ENCODE assay signal across 34 mouse cellular contexts in the genomic region with DNA sequence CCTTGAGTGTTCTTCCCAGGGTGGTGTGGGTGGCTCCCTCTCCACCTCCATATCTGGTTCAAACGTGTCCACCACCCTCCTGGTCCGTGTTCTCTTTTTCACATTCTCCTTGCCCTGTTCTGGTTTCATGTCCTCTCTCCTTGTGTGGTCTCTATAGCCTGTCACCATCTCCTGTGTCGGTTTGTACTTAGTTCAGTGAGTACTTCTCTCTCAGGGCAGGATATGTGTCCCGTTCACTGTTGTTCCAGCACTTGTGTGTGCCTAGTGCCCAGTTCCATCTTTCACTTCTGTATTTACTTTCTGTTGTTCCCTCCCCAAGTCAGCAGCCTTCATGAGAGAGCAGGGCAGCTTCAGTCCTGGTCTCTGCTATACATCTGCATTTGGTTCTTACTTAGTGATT. TPM values are rescaled to one million over a fixed set of nuclear protein-coding genes. Genes with fewer than 3 reads are reported as not detected.
DNase-seq lines count a peak whose midpoint lies in the region; ATAC-seq and TF ChIP-seq lines count a peak whose summit lies in the region.
"Had no signal": no experiment of that assay in that cellular context is flagged by ENCODE, and none has a peak within 500 bp of the region (broad histone marks: within the 10 kb centered on the region; RNA-seq: fewer than 3 reads in every experiment).

No protein-coding gene starts in this region.

- H3K4me2 ChIP-seq in embryonic facial prominence, embryonic 13.5 days = no peak overlapping the region
- H3K4me2 ChIP-seq in intestine, postnatal 0 days (replicated peaks; ENCODE audit: low read depth) = no peak overlapping the region
- H3K4me2 ChIP-seq: heart, embryonic 11.5 days; hindbrain, embryonic 12.5 days; limb, embryonic 12.5 days had no signal

- no peak for TF ChIP-seq CTCF in intestine, postnatal 0 days (IDR thresholded peaks at IDR 0.05; ENCODE audit: low read depth)

- no peak for DNase-seq in embryonic facial prominence, embryonic 10.5 days (ENCODE audit: low spot score)
- DNase-seq in A20 (ENCODE audit: low read depth, low spot score) = peak; percentile 42
- DNase-seq in ovary, postnatal 14 days (ENCODE audit: low spot score) = no peak
- DNase-seq: adrenal gland, postnatal 25 days; cerebellum, adult 11 months; cerebellum, adult 9-11 months; gastrocnemius, postnatal 14 days; heart, adult 11 months; heart, postnatal 36 days; kidney, adult 9 months; kidney, postnatal 10 days; layer of hippocampus, postnatal 36 days; lung, adult 2 months; lung, postnatal 10 days; midbrain, embryonic 14.5 days; retina, postnatal 1 day; right cerebral cortex, postnatal 14 days; thymus, adult 18-20 months; thymus, postnatal 36 days had no signal

- H3K36me3 ChIP-seq in embryonic facial prominence, embryonic 13.5 days = peaks cover 39% of the 10 kb centered on the region
- H3K36me3 ChIP-seq in embryonic facial prominence, embryonic 10.5 days (replicated peaks) = peaks cover 63% of the 10 kb centered on the region
- H3K36me3 ChIP-seq in megakaryocyte, embryonic 14.5 days (replicated peaks; ENCODE audit: low read length) = peaks cover 51% of the 10 kb centered on the region
- peaks cover 37% of the 10 kb centered on the region for H3K36me3 ChIP-seq in intestine, postnatal 0 days (ENCODE audit: control insufficient read depth, insufficient read depth)

- H3K9me3 ChIP-seq in embryonic facial prominence, embryonic 13.5 days = no peaks in the 10 kb centered on the region
- H3K9me3 ChIP-seq in embryonic facial prominence, embryonic 10.5 days = no peaks in the 10 kb centered on the region
- H3K9me3 ChIP-seq in megakaryocyte, embryonic 14.5 days = no peaks in the 10 kb centered on the region
- H3K9me3 ChIP-seq in intestine, postnatal 0 days (ENCODE audit: control insufficient read depth) = no peaks in the 10 kb centered on the region
- H3K9me3 ChIP-seq: hindbrain, embryonic 12.5 days; limb, embryonic 12.5 days had no signal

- no peak overlapping the region for H3K4me3 ChIP-seq in embryonic facial prominence, embryonic 13.5 days
- H3K4me3 ChIP-seq in embryonic facial prominence, embryonic 10.5 days = no peak overlapping the region
- peak overlapping the region; percentile 21 for H3K4me3 ChIP-seq in megakaryocyte, embryonic 14.5 days (replicated peaks)
- no peak overlapping the region for H3K4me3 ChIP-seq in intestine, postnatal 0 days (ENCODE audit: low read depth, low read length)
- H3K4me3 ChIP-seq: hindbrain, embryonic 12.5 days; limb, embryonic 12.5 days had no signal

- peaks cover 20% of the 10 kb centered on the region for H3K4me1 ChIP-seq in embryonic facial prominence, embryonic 13.5 days
- H3K4me1 ChIP-seq in embryonic facial prominence, embryonic 10.5 days = peaks cover 23% of the 10 kb centered on the region
- H3K4me1 ChIP-seq in megakaryocyte, embryonic 14.5 days = peaks cover 37% of the 10 kb centered on the region
- H3K4me1 ChIP-seq in intestine, postnatal 0 days (replicated peaks; ENCODE audit: control insufficient read depth, insufficient read depth, low read length) = peaks cover 3% of the 10 kb centered on the region; the same call in 1 of the 2 replicates

- 0 out of 2 replicates have a peak overlapping the region, but pooled peaks have one; percentile 2 for H3K9ac ChIP-seq in embryonic facial prominence, embryonic 13.5 days
- H3K9ac ChIP-seq in intestine, postnatal 0 days (ENCODE audit: low read depth, low read length) = no peak overlapping the region
- H3K9ac ChIP-seq: hindbrain, embryonic 12.5 days; limb, embryonic 12.5 days had no signal

- H3K27ac ChIP-seq in embryonic facial prominence, embryonic 13.5 days = no peak overlapping the region
- no peak overlapping the region for H3K27ac ChIP-seq in embryonic facial prominence, embryonic 10.5 days (replicated peaks)
- no peak overlapping the region; the same call in 1 of the 2 replicates for H3K27ac ChIP-seq in intestine, postnatal 0 days (ENCODE audit: low read depth, low read length)
- H3K27ac ChIP-seq: hindbrain, embryonic 12.5 days; limb, embryonic 12.5 days; stomach, postnatal 0 days had no signal

- no peak for ATAC-seq in embryonic facial prominence, embryonic 13.5 days (ENCODE audit: insufficient number of reproducible peaks, insufficient read depth, low FRiP score, low TSS enrichment, low read depth)
- ATAC-seq in common myeloid progenitor, adult 5-6 weeks (replicated peaks; ENCODE audit: low read depth, poor library complexity, severe bottlenecking) = peak; percentile 24
- no peak for ATAC-seq in megakaryocyte-erythroid progenitor cell, adult 5-6 weeks (replicated peaks; ENCODE audit: low FRiP score, low TSS enrichment, poor library complexity, severe bottlenecking)
- ATAC-seq in intestine, postnatal 0 days = no peak
- ATAC-seq: forebrain, embryonic 14.5 days; intestine, embryonic 16.5 days had no signal

- 82% methylated on average over 4 of the region's 4 CpGs for WGBS in embryonic facial prominence, embryonic 13.5 days
- WGBS in embryonic facial prominence, embryonic 10.5 days = 85% methylated on average over 4 of the region's 4 CpGs
- WGBS in intestine, postnatal 0 days = 80% methylated on average over 4 of the region's 4 CpGs

- H3K27me3 ChIP-seq in embryonic facial prominence, embryonic 13.5 days = no peaks in the 10 kb centered on the region
- H3K27me3 ChIP-seq in embryonic facial prominence, embryonic 10.5 days (replicated peaks; ENCODE audit: low read depth, poor library complexity, severe bottlenecking) = no peaks in the 10 kb centered on the region
- H3K27me3 ChIP-seq in megakaryocyte, embryonic 14.5 days (replicated peaks) = no peaks in the 10 kb centered on the region
- H3K27me3 ChIP-seq in intestine, postnatal 0 days (replicated peaks; ENCODE audit: control insufficient read depth, insufficient read depth, low read length) = no peaks in the 10 kb centered on the region
- H3K27me3 ChIP-seq: hindbrain, embryonic 12.5 days; limb, embryonic 12.5 days had no signal

RNA-seq across cellular contexts. Expression of a gene that starts 3.9 kb away (rescaled TPM):
- 14.8 and 14.9 TPM in 2 replicates for polyA plus RNA-seq in embryonic facial prominence, embryonic 13.5 days (2015; fragmentation: Nextera tagmentation; extraction: Ambion mirVana)
- 16.6 TPM in 2 replicates for polyA plus RNA-seq in embryonic facial prominence, embryonic 10.5 days (2016; fragmentation: Nextera tagmentation; extraction: Ambion mirVana)
- 2.4 and 3.3 TPM in 2 replicates for total RNA-seq in common myeloid progenitor, adult 5-6 weeks (2017)
- polyA plus RNA-seq in megakaryocyte, embryonic 14.5 days (2012; ENCODE audit: insufficient read depth, low replicate concordance) = 49.2 and 72.9 TPM in 2 replicates
- total RNA-seq in megakaryocyte-erythroid progenitor cell, adult 5-6 weeks (2014; fragmentation: Nextera tagmentation) = 8.4 and 8.7 TPM in 2 replicates
- total RNA-seq in megakaryocyte-erythroid progenitor cell, adult 5-6 weeks (2017) = 2.6 and 3.1 TPM in 2 replicates
- 7.0 and 8.2 TPM in 2 replicates for polyA plus RNA-seq in intestine, postnatal 0 days (2015; fragmentation: Nextera tagmentation; extraction: Ambion mirVana)

RNA-seq across cellular contexts. Expression of a gene that starts 5.8 kb away (rescaled TPM):
- polyA plus RNA-seq in embryonic facial prominence, embryonic 13.5 days (2015; fragmentation: Nextera tagmentation; extraction: Ambion mirVana) = 140 and 167 TPM in 2 replicates
- polyA plus RNA-seq in embryonic facial prominence, embryonic 10.5 days (2016; fragmentation: Nextera tagmentation; extraction: Ambion mirVana) = 171 and 181 TPM in 2 replicates
- total RNA-seq in common myeloid progenitor, adult 5-6 weeks (2017) = 193 and 260 TPM in 2 replicates
- polyA plus RNA-seq in megakaryocyte, embryonic 14.5 days (2012; ENCODE audit: insufficient read depth, low replicate concordance) = 156 and 233 TPM in 2 replicates
- total RNA-seq in megakaryocyte-erythroid progenitor cell, adult 5-6 weeks (2014; fragmentation: Nextera tagmentation) = 328 and 406 TPM in 2 replicates
- total RNA-seq in megakaryocyte-erythroid progenitor cell, adult 5-6 weeks (2017) = 265 and 312 TPM in 2 replicates
- 60.6 and 67.1 TPM in 2 replicates for polyA plus RNA-seq in intestine, postnatal 0 days (2015; fragmentation: Nextera tagmentation; extraction: Ambion mirVana)

RNA-seq across cellular contexts. Expression of a gene that starts 46.1 kb away (rescaled TPM):
- polyA plus RNA-seq in embryonic facial prominence, embryonic 13.5 days (2015; fragmentation: Nextera tagmentation; extraction: Ambion mirVana) = 0.03 TPM in 2 replicates
- polyA plus RNA-seq in embryonic facial prominence, embryonic 10.5 days (2016; fragmentation: Nextera tagmentation; extraction: Ambion mirVana) = 0.03 and 0.06 TPM in 2 replicates
- total RNA-seq in common myeloid progenitor, adult 5-6 weeks (2017) = not detected in 2 replicates
- not detected in 2 replicates for polyA plus RNA-seq in megakaryocyte, embryonic 14.5 days (2012; ENCODE audit: insufficient read depth, low replicate concordance)
- not detected in 2 replicates for total RNA-seq in megakaryocyte-erythroid progenitor cell, adult 5-6 weeks (2014; fragmentation: Nextera tagmentation)
- not detected in 2 replicates for total RNA-seq in megakaryocyte-erythroid progenitor cell, adult 5-6 weeks (2017)
- polyA plus RNA-seq in intestine, postnatal 0 days (2015; fragmentation: Nextera tagmentation; extraction: Ambion mirVana) = 2.3 and 2.4 TPM in 2 replicates
- total RNA-seq: adrenal gland, adult 18-20 months; adrenal gland, postnatal 25 days; gastrocnemius, postnatal 14 days; heart, postnatal 36 days; layer of hippocampus, postnatal 36 days; liver, adult 2 months; MEL; monocyte, adult 5-6 weeks had no signal
- polyA plus RNA-seq: heart, embryonic 11.5 days; liver, adult 2 months had no signal
